Mouse (Mus musculus) olfactory bulb, adult 2 months (tissue): ENCODE measurements around the gene Sult2b1.

Experiments used
- CTCF ChIP-seq: fragments of 200-500 bp; IDR thresholded peaks from 2 replicates; pipeline ENCODE4 v1.5.1; 2012; ENCODE audit warnings: low read depth, mild to moderate bottlenecking, low read length, moderate library complexity; ENCODE audit not compliant: insufficient read depth
- POLR2A ChIP-seq: fragments of 200-500 bp; IDR thresholded peaks from 2 replicates; pipeline ENCODE4 v1.6.1; 2012; ENCODE audit warnings: mild to moderate bottlenecking, low read depth, low read length, moderate library complexity; ENCODE audit not compliant: insufficient read depth

DNA sequence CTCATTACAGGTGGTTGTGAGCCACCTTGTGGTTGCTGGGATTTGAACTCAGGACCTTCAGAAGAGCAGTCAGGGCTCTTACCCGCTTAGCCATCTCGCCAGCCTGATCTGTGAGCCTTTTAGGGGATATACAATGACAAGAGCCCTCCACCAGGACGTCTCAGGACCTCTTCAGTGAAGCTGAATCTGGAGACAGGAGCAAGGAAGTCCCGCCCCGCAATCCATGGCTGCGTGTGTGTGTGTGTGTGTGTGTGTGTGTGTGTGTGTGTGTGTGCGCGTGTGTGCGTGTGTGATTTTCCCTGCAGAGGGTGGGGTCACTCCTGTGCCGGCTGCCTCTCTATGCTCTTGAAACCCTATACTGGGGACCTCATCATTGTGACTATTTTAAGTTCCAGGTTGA is 44.6 kb downstream of the Sult2b1 start:
- no peak for TF ChIP-seq POLR2A
- TF ChIP-seq CTCF, result no peak
